Mouse (Mus musculus) left cerebral cortex, adult 18-20 months (tissue): ENCODE results near the gene Nme7. TPM values are rescaled to one million over a fixed set of nuclear protein-coding genes. Genes with fewer than 3 reads are reported as not detected.

ENCODE experiments used
- DNase-seq, 2 experiments: peaks; one replicate each; pipeline ENCODE4 v3.0.0; 2021 to 2022; ENCODE audit warnings: low spot score in 2 of 2, mixed read lengths in 1 of 2
- total RNA-seq, 2 experiments: library from RNA; stranded (reverse); gene quantifications; 2 replicates each; pipeline ENCODE4 v1.2.3; 2021

Gene Nme7
- total RNA-seq, 2 experiments from 2014 or later = 22.2 to 23.2 TPM

DNA sequence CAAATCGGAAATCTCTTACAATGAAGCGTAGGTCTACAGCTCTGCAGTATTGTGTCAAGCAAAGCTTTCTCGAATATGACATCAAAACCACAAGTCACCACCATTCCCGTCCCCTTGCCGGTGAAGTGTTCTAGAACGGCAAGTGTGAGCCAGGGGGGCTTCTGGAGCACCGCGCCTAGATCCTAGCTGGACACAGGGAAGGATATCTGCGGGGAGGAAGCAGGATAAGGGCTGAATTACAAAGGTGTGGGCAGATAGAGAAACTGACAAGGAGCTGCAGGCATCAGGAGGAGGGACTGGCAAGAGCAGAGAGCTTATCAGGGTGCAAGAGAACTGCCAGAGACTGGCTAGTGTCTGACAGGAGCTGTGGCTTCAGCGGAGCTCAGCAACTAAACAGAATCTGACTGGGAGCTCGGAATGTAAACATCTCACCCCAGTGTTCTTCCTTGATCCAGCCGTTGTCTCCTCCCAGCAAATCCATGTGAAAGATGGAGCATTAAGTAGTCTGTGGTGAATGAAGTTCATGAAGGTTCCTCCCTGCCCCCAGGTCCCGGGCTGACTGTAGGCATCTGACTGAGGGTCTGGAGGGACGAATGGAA lies 15.7 kb downstream of the Nme7 start:
- DNase-seq = no peak

DNA sequence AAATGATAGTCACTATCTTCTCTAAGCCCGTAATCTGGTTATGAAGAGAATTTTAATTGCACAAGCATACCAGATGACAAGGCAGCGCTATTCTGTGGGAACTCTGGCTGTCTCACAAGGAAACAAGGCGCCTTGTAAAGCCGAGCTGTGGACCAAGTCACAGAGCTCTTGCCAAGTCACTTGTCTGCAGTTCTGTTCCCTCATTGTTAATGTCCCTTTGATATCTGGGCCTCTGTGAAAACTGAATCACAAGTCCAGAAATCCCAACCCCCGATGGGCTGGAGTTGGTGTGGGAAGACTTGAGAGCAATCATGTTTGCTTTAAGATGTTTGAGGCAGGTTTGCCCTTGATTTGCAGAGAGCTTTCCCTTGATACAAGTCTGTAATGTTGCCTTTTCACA lies 16.8 kb downstream of the Nme7 start:
- no peak for DNase-seq

DNA sequence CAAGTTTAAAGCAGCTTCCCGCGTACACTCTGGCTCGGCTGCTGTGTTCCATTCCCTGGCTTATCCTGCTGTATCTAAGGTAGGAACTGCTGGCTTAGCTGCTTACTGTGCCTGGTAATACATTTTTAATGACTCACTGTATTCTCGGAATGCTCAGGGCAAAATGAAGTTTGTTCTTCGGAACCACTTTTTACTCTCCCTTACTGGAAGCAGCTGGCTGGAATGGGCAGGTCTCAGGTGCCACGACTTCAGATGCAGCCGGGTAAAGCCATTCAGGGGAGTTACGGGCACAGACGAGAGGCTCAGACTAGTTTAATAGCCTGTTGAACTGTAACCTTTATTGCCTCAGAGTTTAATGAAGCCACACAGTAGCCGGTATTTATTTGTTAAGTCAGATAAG lies 17.5 kb downstream of the Nme7 start:
- no peak for DNase-seq

DNA sequence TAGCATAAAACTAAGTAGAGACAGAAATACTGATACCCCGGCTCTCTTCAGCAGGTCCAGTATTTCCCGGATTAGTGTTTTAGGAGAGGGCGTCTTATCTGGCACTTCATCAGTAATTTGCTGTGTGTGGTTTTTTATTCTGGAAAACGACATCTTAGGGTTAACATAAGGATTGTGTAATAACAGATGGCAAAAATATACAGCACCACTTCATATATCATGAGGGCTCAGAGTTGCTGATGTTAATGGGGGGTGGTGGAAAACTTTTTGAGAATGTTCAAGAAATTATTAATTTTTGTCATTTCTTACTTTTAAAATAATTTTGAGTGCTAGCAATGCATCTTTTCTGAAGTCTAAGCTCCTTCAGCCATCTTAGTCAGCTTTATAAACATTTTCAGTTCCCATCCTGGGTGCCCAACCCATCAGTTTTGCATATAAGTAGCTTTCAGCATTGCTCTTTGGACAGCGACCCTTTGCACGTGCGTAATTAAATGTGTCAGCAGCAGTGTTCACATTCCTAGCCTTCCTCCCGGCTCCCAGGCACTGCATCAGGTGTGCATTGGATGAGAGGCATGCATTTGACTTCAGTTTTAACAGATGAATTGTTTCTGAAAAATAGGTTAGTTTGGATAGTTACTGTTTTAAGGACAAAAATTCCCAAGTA lies 19.2 kb downstream of the Nme7 start:
- DNase-seq = no peak

DNA sequence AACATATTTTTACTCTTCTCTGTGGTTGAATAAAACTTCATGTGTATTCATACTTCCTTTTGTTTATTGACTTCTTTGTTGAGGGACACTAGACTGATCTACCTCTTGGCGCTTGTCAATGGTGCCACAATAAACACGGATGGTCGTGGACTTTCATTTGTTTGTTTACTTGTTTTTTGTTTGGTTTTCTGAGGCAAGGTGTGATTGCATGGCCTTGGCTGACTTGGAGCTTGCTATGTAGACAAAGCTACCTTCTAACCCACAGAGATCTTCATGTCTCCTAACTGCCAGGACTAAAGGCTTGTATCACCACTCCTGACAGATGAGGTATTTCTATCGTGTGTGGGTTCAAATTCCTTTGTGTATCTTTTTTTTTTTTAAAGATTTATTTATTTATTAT lies 20.3 kb downstream of the Nme7 start:
- no peak for DNase-seq

DNA sequence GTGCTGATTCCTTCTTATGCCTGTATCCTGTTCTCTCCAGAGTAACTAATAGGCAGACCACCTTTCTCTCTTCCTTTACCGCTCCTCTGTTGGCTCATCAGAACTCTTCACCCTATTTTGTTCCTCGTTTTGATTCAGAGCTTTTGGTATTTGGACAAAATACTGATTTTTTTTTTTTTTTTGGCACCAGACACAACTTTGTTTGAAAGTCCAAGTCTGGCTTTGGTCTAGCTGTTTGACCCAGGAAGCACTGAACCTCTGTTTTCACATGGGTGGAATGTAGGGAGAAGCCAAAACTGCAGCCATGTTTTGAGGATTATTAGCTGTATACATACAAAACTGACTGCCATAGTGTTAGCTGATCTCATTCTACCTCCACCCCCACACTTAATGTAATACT lies 21.0 kb downstream of the Nme7 start:
- no peak for DNase-seq

DNA sequence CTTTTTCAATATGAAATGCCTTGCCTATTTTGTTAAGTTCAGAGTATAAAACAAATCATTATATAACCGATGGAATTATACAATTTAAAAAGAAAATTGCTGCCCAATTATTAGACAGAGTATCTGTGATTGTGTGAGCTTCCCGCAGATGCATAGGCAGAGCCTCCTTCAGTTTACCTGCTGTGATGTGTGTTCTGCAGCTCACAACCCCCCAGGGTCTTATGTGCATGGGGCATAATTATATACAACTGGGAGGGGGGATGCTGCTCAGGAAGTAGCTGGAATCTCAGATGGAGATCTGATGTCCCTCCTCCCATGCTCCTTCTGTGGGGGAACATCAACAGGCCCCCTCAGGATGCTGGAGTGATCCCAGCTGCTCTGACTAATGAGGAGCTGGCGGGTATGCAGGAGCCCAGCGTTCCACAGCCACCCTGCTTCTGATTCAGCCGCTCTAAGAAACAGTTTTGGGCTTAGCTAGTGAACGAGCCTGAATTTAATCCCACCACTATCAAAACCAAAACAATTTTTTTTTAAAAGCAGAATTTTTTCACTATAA lies 22.8 kb downstream of the Nme7 start:
- peak; percentile 51 to 55 for DNase-seq

DNA sequence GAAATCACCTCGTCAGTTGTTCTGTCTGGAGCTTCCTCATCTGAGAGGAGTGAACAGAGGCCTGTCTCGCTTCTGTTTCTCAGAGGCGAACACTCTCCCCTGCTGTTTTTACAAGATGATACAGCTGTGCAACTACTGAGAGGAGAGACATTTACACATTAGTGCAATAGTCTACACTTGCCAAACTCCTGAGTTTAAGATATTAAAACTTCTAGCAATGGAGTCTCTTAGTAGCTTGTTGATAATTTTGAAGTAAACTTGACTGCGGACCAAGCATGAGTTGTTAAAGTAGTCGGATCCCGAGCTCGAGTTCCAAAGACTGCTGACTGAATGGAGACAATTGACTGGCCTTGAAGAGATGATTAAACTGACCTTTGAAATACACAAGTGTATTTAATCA lies 23.8 kb downstream of the Nme7 start:
- no peak for DNase-seq

DNA sequence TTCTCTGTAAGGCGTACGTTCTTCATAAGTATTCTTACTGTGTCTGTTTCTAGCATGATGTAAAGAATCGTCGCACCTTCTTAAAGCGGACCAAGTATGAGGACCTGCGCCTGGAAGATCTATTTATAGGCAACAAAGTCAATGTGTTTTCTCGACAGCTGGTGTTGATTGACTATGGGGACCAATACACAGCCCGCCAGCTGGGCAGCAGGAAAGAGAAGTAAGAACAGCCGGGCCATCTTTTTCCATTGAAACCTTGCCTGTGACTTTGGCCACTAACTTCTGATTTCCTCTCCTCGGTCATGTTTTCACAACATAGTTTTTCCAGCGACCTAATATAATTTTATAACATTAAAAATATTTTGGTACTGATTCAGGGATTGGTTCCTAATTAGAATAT lies 28.6 kb downstream of the Nme7 start:
- DNase-seq = no peak

DNA sequence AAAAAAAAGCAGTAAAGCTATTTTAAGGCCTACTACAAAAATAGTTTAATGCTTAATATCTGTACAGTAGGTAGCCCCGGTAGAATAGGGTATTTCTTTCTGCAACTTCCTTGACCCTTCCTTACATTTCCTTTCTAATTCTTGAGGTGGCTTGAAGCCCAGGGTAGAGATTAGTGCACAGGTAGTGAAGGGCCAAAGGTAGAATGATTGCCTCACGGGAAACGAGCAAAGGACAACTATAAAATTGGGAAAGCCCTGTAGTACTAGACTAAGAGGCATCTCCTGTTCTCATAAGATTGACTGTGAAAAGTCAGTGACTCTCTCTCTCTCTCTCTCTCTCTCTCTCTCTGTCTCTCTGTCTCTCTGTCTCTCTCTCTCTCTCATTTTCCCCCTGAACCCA lies 31.5 kb downstream of the Nme7 start:
- DNase-seq = no peak

DNA sequence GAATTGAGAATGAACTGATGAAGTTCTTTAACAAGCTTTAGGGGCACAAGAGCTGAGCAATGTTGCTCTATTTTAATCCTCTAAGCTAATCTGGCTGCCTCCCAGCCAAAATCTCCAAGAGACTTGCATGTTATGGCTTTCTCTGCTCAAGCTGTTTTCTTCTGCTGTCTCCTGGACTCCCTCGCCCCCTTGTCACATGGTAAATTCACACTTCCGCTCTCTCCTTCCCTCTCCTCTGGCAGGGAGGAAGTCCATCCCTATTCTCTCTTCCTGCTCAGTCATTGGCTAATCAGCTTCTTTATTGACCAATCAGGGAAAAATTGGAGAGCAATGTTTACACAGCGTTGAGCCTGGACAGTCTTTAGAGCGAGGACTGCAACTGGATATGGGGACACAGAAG lies 31.9 kb downstream of the Nme7 start:
- DNase-seq = peak; percentile 38 to 47

DNA sequence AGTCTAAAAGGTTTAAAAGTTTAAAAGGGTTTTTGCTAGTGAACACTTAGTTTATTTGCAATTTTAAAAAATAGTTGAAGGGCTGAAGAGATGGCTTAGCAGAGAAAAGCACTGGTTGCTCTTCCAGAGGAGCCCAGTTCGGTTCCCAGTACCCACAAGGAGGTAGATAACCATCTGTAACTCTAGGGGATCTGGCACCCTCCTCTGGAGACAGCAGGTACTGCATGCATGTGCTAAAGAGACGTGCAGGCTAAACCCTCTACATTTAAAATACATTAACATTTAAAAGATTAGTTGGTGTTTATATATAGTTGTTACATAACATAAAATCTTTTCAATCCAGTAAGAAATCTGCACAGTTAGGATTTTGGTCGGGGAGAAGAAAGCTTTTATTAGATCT lies 38.2 kb downstream of the Nme7 start:
- peak in 1 of 2 experiments; percentile 38 for DNase-seq

DNA sequence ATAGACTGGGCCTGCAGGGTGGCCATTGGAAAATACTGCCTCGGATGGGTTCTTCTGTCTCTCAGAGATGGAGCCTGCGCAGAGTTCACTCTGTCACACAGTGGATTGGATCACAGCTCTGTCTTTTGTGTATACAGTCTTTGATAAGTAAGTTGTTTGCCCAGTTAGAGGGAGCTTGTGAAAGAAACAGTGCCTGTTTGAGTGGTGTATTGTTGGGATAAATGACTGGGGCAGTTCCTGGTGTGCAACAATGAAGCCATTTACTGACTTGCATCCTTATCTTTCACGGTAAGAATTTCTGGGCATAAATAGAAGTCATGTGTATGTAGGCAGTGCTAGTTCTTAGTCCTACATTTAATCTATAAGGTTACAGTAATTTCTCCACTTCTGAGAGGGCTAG lies 49.5 kb downstream of the Nme7 start:
- DNase-seq = no peak

DNA sequence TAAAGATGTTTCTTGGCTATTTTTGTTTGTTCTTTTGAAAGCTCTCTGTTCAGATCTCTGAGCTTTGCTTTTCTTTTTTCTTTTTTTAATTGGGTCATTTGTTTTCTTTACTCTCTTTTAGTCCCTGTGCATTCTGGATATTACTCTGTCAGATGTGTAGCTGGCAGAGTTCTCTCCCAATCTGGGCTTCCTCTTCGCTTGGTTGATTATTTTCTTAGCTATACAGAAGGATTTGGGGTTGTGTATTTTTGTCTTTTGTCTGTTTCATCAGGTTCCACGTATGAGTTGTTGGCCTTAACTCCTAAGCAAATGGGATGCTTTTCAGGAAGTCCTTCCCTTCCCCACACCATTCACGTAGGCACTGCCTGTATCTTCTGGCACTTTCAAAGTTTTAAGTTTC lies 54.1 kb downstream of the Nme7 start:
- no peak for DNase-seq

DNA sequence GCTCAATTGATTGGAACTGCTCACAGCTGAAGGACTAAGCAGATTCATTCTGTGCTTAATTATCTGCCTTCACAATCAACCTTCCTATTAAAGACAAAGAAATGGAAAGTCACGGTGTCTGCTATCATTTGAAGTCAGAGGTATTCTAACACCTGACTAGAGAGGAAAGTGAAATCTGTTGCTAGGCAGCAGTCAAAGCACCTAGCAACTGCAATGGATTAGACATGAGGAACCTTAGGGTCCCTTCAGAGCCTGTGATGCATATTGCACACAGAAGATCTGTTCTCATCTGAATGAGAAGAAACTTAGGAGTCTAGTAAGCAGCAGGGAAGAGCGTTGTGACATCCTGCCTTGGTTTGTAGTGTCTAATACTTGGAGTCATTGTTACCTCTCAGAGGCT lies 58.1 kb downstream of the Nme7 start:
- no peak for DNase-seq

DNA sequence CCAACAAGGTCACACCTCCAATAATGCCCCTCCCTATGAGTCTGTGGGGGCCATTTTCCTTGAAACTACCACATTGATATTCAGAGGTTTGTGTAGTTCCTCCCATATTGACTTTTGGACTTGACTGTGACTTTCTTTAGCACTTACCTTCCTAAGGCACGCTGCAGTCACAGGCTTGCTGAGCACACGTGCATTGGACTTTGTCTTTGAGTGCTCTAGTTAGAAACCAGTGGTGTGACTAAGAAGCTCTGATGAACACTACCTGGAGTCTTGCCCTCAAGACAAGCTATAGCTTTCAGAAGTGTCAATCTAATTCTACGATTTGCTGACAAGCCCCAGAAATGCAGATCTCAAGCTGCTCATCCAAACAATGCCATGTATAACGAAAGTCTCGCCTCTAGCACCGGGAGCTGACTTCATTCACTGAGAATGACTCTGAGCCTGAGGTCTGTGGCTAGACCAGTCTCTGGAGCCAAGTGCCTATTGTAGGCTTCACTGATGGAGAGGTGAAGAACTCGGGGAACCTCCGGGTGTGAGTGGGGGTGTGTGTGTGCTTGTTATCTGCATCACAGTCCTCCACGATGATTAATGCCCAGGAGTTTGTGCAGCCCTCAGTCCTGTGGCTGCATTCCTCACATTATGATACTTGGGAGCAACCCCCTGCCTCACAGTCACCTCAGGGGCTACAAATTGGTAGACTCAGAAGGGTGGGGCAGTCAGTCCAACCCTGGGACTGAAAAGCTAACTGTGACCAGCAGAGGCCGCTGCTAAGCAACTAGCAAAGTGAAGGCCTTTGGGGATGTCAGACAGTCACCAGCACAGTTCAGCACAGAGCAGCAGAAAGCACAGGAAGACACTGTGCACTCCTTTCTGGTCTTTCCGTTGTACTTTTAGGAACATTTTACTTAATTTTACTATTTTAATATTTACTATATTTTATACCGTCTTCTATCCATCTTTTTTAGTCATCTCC lies 62.5 kb downstream of the Nme7 start:
- DNase-seq = peak; percentile 79 to 80

DNA sequence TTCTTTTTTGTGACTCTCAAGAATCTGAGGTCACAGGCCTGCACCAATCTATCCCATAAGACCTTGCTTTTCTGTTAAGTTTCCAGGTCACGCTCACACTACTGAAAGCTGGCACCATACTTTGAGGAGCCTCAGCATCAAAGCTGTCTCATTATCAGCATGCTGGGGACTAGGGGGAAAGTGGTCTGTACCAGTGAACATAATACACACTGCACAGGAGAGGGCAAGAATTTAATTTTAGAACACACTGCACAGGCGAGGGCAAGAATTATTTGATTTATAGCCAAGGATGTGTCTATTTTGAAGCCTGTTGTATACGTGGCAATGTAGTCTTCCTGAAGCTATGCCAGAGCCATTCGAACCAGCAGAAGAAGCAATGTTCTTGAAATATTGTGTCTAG lies 64.2 kb downstream of the Nme7 start:
- no peak for DNase-seq

DNA sequence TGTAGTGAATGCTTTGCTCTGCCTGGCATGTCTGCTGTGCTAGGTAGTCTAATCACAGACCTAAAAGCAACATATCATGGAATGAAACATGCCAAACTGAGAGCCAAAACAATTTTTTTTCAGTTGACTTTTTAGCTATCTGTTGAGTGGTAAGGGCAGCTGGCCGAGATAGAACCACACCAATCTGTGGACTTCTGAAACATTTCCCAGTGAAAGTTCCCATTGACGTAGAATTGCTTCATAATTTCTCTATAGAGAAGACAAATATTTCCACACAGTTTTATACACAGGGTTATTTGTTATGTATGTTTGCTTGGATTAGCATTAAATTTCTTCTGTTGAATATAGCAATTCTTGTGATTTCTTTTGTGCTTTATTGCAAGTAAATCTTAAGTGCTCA lies 65.9 kb downstream of the Nme7 start:
- no peak for DNase-seq

DNA sequence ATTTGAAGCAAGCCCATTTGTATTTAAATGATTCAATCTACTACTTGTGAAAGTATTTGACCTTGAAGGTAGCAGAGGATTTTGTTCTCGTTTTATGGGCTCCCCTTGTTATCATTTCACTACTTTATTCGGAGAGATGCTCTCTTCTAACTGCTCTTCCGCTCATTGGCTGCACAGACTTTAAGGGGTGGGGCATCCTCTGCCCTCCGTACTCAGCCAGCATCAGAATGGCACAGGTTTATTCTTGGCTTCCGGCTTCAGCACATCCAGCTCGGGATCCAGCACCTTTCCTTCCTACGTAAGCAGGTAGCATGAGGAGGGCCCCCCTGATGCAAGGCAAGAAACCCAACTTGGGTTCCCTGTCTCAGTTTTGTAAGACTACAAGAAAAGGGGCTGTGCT lies 69.1 kb downstream of the Nme7 start:
- DNase-seq = no peak

DNA sequence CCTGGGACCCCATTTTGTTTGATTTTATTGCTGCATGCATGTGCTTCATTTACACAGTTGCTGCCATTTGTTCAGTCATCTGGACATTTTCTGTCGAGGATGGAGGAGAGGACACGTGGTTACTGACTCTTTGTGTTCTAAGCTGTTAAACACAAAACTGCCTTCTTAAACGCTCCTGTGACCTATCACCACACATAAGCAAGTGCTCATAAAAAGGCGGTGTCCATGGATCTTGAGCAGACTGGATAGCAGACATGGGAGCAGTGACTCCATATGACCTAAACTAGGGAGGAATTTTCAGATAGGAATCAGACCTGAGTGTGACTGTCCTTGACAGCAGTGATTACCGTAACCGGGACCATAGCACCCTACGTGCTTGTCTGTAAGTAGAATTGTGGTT lies 70.1 kb downstream of the Nme7 start:
- no peak for DNase-seq

DNA sequence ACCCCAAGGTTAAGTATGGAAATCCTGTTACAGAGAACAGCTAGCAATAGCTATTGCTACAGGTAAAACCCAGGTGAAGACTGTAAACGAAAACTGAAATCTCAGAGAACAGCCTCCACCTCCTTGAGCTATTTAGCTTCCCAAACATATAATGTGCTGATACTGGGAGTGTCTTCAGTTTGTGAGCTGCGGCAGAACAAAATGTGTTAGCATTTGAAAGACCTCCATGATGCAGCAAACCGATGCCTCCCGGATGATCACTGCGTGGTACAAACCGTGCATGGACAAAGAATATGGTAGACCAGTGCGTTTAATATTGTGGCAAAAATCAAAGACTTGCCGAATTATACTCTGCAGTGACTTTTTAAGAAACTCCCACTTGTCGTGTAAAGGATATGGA lies 71.7 kb downstream of the Nme7 start:
- DNase-seq = no peak
